Mouse (Mus musculus) forebrain, embryonic 16.5 days (tissue): ENCODE measurements at regions not wholly inside any gene's neighbourhood (a gene's known extent, or its start where the extent isn't known, plus 50 kb on each side); places are given as distances from the start of the nearest gene placed in this dataset.
A peak's percentile ranks its signal among the peaks of the same experiment; 100 is the strongest.

Experiments used
- ATAC-seq: fragments of 200-750 bp; cut with Nextera tagmentation; 2 replicates; pipeline ENCODE4 v1.8.0; 2017; ENCODE audit warnings: mild to moderate bottlenecking, moderate library complexity
- H3K27ac ChIP-seq: fragments of 300-500 bp; sonication (generic); 2 replicates; pipeline ENCODE4 v1.5.1; 2014; ENCODE audit warnings: low read length, control low read depth
- H3K27me3 ChIP-seq: fragments of 300-500 bp; sonication (generic); replicated peaks from 2 replicates; pipeline ENCODE4 v1.6.1; 2014; ENCODE audit warnings: low read length; ENCODE audit not compliant: control insufficient read depth, insufficient read depth
- H3K36me3 ChIP-seq: fragments of 300-500 bp; sonication (generic); 2 replicates; pipeline ENCODE4 v1.6.1; 2014; ENCODE audit not compliant: control insufficient read depth, insufficient read depth
- H3K4me1 ChIP-seq: fragments of 300-500 bp; sonication (generic); replicated peaks from 2 replicates; pipeline ENCODE4 v1.6.1; 2014; ENCODE audit warnings: low read length; ENCODE audit not compliant: control insufficient read depth, insufficient read depth
- H3K4me2 ChIP-seq: fragments of 300-500 bp; sonication (generic); 2 replicates; pipeline ENCODE4 v1.6.1; 2014; ENCODE audit warnings: mild to moderate bottlenecking, low read length, control low read depth
- H3K4me3 ChIP-seq: fragments of 300-500 bp; sonication (generic); replicated peaks from 2 replicates; pipeline ENCODE4 v1.5.1; 2014; ENCODE audit warnings: mild to moderate bottlenecking, low read length, control low read depth
- H3K9ac ChIP-seq: fragments of 300-500 bp; sonication (generic); replicated peaks from 2 replicates; pipeline ENCODE4 v1.6.1; 2014; ENCODE audit warnings: low read depth, low read length, control low read depth
- H3K9me3 ChIP-seq: fragments of 300-500 bp; sonication (generic); 2 replicates; pipeline ENCODE4 v1.6.1; 2016; ENCODE audit warnings: low read length; ENCODE audit not compliant: control insufficient read depth
- WGBS: fragments of 180-500 bp; shearing (Covaris S2); extraction: QIAGEN DNeasy Blood & Tissue Kit; methylation state at CpG from one replicate; pipeline ENCODE4 v1.1.7; 2014; 5-methylcytosine and 5-hydroxymethylcytosine counted together

DNA sequence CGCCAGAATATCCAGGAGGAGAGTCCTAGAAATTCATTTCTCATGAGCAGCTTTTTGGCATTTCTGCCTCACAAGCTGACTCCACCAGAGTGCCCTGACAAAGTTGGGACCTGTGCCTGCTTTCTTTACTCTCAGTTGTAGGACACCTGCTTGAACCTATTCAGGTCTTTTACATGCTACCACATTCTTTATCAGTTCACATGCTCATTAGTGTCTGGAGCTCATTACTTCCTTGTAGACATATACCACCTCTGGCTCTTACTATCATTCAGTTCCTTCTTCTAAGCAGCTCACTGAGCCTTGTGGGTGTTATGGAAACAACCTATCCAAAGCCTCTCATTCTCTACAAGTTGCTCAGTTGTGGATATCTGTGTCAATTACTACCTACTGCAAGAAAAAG lies 363.4 kb upstream of the Gm5150 start:
- Histone ChIP-seq H3K36me3 (no peaks in the 10 kb centered on the region), H3K4me1 (no peaks in the 10 kb centered on the region), H3K9me3 (no peaks in the 10 kb centered on the region), H3K9ac (no peak overlapping the region), H3K27me3 (no peaks in the 10 kb centered on the region), H3K27ac (no peak overlapping the region), H3K4me3 (no peak overlapping the region), H3K4me2 (no peak overlapping the region)
- no peak for ATAC-seq
- no CpG with 5 or more reads among the region's 1 CpGs for WGBS

DNA sequence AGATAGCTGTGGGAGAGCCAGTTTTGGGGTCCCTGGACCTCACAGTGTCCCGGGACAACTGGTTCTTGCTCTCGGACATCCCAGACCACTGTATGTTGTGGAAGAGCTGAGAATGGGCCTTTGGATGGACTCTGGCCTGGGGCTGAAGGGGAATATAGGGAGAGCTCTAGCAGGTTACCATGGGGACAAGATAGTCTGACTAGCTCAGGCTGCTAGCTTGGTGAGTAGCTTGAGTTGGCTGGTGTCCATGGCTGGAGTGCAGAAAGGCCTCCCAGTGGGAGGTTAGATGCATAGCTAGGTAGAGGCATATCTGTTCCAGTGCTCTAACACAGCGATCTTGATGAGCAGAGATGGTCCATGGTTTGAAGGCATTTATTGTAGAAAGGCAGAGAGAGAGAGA lies 356.9 kb upstream of the Gm5150 start:
- no peak overlapping the region for H3K4me3 ChIP-seq
- ATAC-seq: no peak
- no peaks in the 10 kb centered on the region for H3K27me3 ChIP-seq
- no peaks in the 10 kb centered on the region for H3K36me3 ChIP-seq
- no peaks in the 10 kb centered on the region for H3K4me1 ChIP-seq
- no peaks in the 10 kb centered on the region for H3K9me3 ChIP-seq
- no peak overlapping the region for H3K27ac ChIP-seq
- no peak overlapping the region for H3K4me2 ChIP-seq
- WGBS: 86% methylated on average over 3 of the region's 3 CpGs
- no peak overlapping the region for H3K9ac ChIP-seq

DNA sequence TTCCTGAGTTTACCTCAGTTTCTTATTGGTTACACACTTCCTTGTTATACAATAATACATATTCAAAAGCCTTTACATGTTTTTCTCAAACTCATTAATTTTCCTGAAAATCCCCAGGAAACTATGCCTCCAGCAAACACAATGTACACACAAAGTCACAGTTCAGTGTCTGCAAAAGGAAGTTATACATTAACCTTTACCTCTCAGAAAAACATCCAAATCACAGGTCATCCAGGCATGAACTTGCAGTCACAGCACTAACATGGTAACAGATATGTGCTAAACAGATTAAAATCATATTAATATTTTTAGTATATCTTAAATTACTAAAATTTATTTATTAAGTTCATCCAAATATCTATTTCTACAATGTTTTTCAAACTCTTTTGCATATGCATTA lies 352.8 kb upstream of the Gm5150 start:
- Histone ChIP-seq H3K9ac (no peak overlapping the region), H3K4me2 (no peak overlapping the region), H3K27me3 (no peaks in the 10 kb centered on the region), H3K9me3 (no peaks in the 10 kb centered on the region), H3K4me3 (no peak overlapping the region), H3K36me3 (no peaks in the 10 kb centered on the region), H3K4me1 (no peaks in the 10 kb centered on the region), H3K27ac (no peak overlapping the region)
- no peak for ATAC-seq

DNA sequence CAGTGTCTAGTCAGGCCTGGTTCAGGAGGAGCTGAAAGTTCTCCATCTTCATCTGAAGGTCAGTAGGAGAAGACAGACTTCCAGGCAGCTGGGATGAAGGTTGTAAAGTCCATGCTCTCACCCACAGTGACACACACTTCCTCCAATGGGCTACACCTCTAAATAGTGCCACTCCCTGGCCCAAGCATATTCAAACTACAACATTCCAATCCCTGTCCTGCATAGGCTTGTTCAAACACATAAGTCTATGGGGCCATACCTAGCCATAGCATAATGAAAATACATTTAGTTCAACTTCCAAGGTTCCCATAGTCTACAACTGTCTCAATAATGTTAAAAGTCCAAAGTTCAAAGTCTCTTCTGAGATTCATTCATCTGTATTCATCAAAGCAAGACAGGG lies 324.5 kb upstream of the Gm5150 start:
- no peak for ATAC-seq
- H3K4me1 ChIP-seq: no peaks in the 10 kb centered on the region
- no peaks in the 10 kb centered on the region for H3K9me3 ChIP-seq
- H3K27ac ChIP-seq: no peak overlapping the region
- no peak overlapping the region for H3K4me2 ChIP-seq
- no peak overlapping the region for H3K9ac ChIP-seq
- H3K4me3 ChIP-seq: no peak overlapping the region
- H3K36me3 ChIP-seq: no peaks in the 10 kb centered on the region
- no peaks in the 10 kb centered on the region for H3K27me3 ChIP-seq

DNA sequence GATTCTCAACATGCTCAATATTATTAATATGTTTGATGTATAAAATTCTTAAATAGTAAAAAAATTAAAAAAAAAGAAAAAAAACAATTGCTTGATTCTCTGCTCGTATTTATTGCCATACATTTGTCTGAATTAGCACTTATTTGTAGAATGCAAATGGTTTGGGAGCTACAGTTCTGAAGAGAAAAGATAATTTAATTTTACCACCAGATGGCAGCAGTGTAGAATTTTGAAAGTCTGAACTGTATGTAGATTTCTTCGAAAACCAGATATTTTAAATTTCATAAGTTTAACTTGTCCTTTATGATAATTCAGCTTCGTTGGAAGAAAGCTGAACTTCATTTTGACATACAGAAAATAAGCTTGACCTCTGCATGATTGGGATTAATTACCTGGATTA lies 304.6 kb upstream of the Gm5150 start:
- Histone ChIP-seq H3K36me3 (no peaks in the 10 kb centered on the region), H3K27me3 (no peaks in the 10 kb centered on the region), H3K9ac (no peak overlapping the region), H3K4me1 (no peaks in the 10 kb centered on the region), H3K4me3 (no peak overlapping the region), H3K27ac (no peak overlapping the region), H3K9me3 (no peaks in the 10 kb centered on the region), H3K4me2 (no peak overlapping the region)
- ATAC-seq: peak; percentile 69
- 44% methylated on average over 3 of the region's 3 CpGs for WGBS

DNA sequence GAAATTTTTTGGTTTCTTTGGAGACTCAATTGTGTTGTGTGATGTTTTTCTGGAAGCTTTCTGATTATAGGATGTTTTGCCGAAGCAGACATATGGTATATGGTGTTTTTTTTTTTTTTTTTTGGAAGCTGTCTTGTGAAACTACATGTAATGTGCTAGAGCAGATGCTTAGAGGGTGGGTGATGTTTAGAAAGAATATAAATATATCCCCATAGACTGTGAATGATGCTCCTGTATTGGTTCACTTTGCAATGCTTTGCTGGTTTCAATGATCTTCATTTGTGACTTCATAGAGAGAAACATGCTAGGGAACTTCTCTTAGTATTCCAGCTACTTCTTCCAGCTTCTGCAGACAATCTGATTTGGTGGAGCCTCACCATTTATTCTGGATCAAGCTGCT lies 271.2 kb upstream of the Gm5150 start:
- H3K4me1 ChIP-seq: no peaks in the 10 kb centered on the region
- WGBS: 67% methylated on average over 1 of the region's 1 CpGs
- no peak for ATAC-seq

More for the DNA sequence above, 271.2 kb upstream of the Gm5150 start:
- Histone ChIP-seq H3K4me2 (no peak overlapping the region), H3K27me3 (no peaks in the 10 kb centered on the region), H3K4me3 (no peak overlapping the region), H3K36me3 (no peaks in the 10 kb centered on the region), H3K9ac (no peak overlapping the region), H3K9me3 (no peaks in the 10 kb centered on the region), H3K27ac (no peak overlapping the region)
